Mouse (Mus musculus): ENCODE measurements at regions not wholly inside any gene's neighbourhood (a gene's known extent, or its start where the extent isn't known, plus 50 kb on each side); places are given as distances from the start of the nearest gene placed in this dataset.

DNA sequence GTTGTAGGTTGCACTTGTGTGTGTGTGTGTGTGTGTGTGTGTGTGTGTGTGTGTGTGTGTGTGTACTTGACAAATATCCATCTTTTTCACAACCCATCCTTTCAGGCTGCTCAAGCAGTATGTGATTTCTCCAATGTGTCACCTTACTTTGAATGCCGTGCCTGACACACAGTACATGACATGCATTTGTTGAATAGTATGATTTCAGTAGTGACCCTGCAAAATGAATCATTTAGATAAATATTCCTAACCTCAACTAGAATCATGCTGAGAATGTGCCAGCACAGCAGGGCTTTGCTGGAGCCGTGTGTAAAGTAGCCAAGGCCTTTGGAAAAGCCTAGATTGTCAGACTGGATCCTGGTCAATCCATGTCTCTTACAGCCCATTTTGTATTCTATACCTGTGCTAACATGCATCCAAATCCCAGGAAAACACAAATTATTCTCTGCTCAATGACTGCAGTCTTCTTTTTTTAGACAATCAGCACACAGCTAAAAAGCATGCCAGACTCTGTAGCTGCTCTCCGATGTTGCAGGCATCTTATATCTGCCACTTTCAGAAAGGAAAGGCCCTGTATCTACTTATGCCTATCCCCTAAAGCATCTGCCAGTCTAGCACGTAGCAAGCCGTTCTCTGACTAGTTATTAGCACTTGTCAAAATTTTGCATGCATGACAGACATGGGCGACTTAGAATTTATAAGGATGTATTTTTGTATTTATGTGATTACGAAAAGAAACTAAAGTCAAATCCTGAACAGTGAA lies 60.0 kb upstream of the Gpr141 start:
- DNase-seq, result no peak

DNA sequence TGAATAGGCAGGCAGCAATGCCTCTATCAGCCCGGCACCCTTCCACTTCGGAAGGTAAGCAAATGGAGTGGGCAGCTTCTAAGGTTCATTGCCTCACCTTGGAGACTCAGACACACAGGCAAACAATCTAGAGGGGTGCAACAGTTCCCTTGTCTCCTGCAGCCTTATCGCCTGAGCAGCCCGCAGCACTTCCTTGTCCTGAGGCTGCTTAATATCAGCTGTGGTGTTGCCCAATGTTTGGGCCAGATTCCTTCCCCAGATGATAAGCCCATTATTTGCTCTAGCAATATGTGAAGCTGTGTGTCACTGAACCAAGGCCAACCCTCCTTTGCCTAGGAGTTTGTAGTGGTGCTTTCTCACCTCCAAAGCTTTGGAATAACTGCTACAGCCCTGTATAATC lies 58.8 kb upstream of the Gpr141 start:
- no peak for DNase-seq

DNA sequence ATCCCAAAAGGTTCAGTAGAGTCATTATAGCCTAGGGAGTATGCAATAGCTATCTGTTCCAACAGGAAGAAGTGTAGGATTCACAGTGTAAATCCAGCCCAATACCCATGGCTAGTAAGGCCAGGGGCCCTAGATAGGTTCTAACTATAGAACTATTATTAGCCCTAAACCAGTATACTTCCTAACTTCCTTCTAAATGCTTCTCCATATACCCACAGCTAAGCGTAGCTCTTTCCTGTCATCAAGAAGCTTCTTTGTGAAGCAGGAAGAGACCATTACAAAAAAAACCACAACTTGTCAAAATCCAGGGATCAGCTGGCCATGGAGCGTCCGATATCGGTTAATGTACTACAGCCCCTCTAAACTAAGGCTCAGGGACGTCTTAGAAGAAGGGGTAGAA lies 57.7 kb upstream of the Gpr141 start:
- DNase-seq, result no peak

DNA sequence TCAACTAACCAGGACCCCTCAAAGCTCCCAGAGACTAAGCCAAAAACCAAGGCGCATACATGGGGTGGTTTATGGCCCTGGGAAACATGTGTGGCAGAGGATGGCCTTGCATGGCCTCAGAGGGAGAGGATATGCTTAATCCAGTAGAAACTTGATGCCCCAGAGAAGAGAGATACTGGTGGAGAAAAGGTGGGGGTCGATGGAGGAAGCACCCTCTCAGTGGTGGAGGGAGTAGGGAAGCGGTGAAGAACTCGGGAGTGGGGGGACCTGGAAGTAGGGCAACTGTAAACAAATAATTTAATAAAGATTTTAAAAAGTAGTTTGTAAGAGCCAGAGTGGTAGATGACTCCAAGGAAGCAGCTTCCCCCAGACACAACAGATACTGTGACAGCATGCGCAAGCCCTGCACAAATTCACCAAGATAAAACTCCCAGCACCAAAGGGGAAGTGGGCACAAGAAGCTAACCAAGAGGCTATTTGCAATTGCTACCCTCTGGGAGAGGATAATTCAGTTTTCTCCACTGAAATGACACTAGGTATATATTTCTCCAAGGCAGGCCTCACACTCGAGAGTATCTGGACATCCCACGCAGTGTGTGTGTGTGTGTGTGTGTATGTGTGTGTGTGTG lies 50.7 kb upstream of the Gpr141 start:
- DNase-seq, result no peak

Data from retina, postnatal 1 day (tissue).